Mouse (Mus musculus) retina, postnatal 7 days (tissue): Measurements from ENCODE around the gene Efcab1.
"Not testable (repeated sequence)": the region's sequence is repeated elsewhere in the genome, so short reads cannot be mapped to it uniquely, and the experiment has no call there.

Experiments
- DNase-seq: peaks from one replicate; pipeline ENCODE4 v3.0.0-alpha.2; 2012; ENCODE audit warnings: low read depth, low spot score

The Efcab1 gene

DNA sequence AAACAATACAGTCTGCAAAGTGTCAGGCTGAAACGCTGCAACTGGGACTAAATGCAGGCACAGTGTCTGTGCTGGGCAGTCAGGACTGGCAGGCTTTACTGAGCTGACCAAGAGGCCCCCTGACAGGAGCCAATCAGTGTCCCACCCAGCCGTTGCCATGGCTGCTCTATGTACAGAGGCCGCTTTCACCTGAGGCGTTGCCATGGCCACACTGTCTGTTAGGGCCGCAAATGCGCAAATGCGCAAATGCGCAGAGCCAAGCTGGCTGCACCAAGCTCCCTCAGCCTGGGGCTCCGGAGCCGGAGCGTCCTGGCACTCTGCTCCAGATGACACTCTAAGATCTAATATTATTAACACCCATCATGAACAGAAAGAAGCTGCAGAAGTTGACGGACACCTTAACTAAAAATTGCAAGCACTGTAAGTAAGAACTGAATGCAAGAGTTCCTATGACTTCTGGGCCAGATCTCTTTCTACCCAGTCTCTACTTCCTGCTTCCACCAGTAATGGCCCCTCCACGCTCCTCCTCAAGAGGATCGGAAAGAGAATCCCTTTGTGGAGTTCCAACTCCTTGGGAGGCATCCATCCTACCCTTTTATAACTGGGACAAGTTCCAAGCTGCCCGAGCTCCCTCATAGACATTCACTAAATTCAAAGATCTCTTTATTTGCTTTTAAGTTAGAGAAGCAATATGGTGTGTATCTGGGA is at the start of gene Efcab1:
TSS of gene Efcab1 (plus strand) at position 214 of the 708 bp plus-strand sequence.
- peak; percentile 20 for DNase-seq

DNA sequence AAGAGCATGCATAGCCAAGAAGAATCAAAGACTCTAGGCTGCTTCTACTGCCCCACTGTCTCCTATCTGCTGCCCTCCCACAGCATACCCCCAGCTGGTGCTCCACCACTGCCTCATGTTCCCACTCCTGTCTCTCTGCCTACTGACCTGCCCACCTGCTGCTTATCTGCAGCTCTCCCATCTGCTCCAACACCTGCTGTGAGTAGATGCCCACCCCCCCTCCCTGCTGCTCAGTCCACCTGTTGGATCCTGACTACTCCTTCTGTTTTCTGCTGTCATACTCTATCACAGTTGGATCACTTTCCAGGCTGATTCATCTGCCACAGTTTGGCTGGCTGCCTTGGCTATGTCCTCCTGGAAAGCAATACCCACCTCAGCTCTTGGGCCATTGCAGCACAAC is 47.0 kb upstream of the Efcab1 start:
- DNase-seq = no peak

DNA sequence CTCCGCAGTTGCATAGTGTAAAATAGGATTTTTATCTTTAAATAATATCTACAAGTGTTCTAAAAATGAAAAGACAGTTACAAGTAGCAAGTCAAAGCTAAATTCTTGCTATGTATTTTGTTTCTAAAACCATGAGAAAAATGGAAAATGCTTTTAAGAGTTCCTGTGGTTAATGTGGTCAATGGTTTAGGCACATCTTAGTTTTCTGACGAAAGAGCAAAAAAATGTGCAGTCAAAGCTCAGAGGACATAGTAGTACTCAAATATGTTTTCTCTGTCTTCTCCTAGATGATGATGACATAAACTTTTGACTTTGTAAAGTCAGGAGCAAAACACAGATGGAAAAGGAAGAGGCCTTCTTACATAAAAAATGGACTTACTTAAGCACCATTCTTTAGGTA is 21.5 kb upstream of the Efcab1 start:
- no peak for DNase-seq

DNA sequence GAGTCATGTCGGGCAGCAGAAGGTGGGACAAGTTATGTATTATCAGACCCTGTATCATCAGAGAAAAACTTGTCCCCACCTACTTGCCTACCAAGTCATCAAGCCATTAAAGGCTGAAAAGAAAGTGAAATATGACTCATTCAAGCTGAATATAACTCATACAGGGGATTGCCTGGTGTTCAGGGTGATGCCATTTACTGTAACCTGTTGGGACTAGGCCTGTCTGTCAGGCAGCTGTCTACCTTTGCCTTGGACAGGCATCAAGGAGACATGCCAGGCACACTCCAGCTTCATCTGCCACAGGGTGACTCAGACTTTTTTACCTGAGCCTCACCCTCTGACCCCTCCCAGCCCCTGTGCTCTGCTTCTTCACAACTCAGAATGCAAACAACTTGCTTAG is 21.0 kb upstream of the Efcab1 start:
- no peak for DNase-seq

DNA sequence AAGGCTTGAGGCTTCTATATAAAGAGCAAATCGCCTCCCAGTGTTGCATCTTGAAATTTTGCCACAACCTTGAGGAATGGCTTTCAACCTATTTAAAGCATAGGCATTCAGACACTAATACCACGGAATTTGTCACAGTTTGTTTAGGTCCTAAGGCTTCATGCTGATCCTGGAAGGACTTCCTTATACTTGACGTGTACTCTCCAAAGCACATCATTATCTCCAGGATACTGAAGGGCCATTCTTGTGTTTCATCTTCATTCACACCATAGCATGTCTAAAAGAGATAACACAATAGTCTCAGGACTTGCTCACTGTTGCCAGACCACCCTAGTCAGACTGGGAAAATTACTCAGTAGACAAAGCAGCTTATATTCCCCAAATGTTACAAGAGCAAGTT is 13.9 kb upstream of the Efcab1 start:
- no peak for DNase-seq

DNA sequence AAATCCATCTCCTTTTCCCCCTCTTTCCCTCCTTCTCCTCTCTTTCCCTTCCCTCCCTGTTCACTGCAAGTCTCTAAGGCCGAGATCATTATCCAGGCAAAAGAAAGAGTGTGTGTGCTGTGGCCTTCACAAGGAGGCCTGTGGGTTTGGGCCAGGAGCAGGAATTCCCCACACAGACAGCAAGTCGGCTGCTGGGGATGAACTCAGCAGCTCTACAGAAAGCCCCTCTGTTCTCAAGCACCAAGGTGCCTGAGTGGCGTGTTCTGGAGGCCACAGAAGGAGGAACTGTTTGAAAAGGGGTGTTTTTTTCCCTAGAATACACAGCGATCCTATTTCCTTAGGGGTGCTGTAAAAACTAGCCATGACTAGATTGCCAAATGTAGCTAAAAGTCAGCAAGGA is 12.5 kb upstream of the Efcab1 start:
- no peak for DNase-seq

DNA sequence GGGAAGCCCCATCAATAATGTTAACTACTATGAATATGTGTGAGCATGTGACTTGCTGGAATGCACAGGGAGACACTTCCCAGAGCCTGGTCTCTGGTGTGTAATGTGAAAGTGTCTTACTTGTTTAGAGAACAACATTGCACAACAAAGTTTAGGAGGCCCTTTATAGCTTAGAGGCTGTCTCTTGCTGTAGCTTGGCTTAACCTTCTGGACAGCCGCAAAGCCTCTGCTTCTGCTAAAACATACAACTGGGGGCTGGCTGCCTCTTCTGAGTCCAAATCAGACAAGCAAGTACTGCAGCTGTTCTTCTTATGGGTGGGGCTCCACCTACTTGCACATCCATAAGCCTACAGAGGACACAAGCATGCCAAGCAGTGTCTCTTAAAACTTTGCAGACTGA is 11.7 kb upstream of the Efcab1 start:
- DNase-seq = no peak

DNA sequence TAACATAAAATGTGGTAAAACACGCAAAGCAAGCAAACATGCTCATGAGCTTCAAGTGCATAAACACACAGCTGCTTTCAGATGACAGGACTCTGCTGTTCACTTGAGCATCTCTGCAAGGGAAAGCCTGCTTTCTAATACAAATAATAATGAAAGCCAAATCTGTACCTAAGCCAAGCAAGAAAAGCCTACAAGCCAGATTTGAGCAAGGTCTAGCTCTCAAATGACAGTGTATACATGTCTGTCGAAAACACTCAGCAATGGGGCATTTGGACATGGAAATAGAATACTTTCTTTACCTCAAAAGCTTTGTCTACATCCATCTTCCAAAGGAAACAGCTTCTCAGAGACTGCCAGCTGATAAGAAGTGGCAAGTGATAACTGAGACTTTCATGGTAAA is 10.9 kb upstream of the Efcab1 start:
- no peak for DNase-seq

DNA sequence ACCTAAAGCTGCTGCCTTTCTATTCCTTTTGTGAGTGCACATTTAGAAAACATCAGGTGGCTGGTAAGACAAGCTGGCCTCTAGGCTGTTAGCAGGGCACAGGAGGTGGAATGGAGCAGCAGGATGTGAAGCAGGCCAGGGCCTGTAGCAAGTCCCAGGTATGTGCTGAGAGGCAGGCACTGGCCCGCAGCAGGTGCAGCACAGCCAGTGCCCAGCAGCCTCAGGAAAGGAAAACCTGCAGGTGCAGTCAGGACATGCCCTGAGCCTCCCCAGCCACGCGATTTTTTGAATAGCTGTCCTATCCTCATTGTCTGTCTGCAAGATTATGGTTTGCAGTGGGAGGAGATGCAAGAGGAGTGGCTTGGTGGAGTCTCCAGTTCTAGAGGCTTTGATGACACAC is 24.3 kb downstream of the Efcab1 start:
- DNase-seq = not testable (repeated sequence)

DNA sequence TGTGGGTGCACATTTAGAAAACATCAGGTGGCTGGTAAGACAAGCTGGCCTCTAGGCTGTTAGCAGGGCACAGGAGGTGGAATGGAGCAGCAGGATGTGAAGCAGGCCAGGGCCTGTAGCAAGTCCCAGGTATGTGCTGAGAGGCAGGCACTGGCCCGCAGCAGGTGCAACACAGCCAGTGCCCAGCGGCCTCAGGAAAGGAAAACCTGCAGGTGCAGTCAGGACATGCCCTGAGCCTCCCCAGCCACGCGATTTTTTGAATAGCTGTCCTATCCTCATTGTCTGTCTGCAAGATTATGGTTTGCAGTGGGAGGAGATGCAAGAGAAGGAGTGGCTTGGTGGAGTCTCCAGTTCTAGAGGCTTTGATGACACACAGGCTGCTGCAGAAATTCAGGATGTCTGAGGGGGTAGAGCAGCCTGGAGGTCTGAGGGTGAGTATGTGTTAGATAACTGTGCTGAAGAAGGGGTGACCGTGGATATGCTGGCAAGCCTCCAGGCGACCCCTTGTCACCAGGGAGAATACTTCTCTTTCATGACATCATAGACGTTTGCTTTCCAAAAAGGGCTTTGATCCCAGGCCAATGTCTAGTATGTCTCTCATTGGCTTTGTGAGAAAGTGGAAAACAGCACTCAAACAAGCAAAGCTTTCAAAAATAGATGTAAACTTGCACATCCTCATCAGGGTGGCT is 30.2 kb downstream of the Efcab1 start:
- not testable (repeated sequence) for DNase-seq

DNA sequence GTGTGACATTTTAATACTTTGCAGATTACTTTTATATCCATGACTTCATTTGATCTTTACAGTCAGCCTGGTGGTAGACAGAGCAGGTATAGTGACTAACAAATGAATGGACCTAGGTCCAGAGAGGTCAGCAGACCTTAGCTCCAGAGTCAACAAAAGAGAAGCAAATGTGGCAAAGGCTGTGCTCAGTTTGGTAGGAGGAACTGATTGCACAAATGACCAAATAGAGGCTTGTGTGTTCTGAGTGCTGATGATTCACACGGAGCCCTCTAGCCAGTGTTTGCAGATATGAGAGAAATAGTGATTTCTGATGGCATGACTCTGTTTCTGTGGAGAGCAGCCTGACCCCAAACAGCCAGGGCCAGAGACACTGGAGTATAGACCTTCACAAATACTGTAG is 33.1 kb downstream of the Efcab1 start:
- DNase-seq = no peak

DNA sequence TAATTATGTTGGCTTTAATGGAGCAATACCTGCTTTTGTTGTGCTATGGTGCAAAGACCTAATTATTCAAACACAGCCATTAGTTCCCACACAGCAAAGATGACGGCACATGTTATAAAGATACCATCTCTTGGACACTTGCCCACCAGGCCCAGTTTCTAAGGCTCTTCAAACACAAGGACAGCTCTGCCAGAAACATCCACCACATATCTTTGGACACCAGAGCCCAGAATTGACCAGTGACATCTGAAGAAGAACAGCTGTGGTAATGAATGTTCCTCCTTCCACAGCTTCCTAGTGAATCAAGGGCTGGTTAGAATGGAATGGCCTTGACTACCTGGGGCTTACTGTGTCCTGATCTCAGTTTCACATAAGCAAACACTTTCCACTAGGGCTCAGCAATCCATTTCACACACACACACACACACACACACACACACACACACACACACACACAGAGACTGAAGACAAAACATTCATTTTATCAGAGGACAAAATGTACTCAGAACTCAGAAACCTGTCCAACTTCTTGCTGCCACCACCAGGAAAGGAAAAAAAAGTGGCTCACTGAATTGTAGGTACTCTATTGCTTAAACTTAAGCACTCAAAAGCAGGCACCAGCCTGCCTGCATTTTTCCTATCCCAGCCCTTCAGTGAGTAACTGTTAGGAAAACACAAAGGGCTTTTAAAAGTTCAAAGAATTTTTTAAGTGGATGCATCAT is 33.7 kb downstream of the Efcab1 start:
- no peak for DNase-seq

DNA sequence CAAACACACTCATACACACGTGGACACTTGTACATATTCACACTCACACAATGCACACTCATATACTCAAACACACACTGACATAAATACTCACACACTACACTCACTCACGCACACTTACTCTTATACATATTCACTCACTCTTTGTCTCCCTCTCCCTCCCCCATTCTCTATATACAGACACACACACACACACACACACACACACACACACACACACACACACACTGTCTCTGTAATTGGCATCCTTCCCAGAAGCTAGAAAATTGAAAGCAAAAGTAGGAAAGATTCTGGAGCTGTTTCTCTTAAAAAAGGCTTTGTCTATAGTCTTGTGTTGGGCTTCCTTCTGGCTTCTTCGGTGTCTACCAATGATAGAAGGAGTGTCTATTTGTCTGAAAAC is 34.5 kb downstream of the Efcab1 start:
- DNase-seq = no peak

DNA sequence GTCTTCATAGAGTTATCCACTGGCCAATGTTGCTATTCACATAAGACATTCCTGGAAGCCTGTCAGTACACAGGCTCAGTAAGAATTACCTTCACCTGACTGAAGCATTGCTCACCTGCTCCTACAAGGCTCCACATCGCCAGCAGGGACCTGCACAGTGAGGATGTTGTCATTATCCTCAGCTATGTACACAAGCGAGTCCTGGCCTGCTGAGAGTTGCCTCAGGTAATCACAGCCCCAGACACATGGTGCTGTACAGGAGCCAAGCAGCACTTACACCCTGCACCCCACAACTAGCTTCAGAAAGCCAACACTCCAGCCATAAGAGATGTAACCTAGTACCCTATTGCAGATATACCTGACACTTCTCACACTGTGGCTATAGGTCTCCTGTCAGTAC is 37.1 kb downstream of the Efcab1 start:
- no peak for DNase-seq

DNA sequence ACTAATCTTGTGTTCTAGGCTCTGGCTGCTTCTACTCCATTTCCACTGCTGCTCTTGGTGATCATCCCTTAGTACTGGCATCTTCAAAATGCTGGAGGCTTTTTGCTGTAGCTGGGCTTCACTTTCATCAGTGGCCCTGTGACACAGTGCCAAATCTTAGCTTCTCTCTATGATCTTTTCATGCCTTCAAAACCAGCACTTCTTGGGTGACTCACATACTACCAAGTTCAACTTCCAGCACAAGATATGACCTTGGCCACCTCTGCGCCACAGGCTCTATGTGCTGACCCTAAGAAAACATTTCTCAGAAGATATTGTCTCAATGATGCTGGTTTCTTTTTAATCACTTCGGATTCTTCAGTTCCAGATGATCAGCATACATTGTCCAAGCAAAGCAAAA is 41.2 kb downstream of the Efcab1 start:
- not testable (repeated sequence) for DNase-seq

DNA sequence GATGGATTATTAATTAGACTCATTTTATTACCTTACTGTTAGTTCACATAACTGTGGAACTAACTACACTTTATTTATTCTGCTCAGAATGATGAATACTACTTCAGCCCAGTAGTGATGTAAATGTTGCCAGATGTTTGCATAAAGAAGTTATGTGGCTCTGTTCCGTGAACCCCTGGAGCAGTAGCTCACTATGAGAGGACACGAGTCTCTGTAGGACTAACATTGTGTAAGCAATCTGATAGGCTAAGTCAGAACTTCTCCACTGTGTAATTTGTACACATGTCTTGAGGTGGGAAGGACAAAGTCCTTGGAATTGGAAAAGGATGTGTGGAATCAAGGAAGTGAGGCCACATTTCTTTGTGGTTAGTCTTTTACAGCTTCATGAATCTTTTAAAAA is 45.5 kb downstream of the Efcab1 start:
- no peak for DNase-seq

DNA sequence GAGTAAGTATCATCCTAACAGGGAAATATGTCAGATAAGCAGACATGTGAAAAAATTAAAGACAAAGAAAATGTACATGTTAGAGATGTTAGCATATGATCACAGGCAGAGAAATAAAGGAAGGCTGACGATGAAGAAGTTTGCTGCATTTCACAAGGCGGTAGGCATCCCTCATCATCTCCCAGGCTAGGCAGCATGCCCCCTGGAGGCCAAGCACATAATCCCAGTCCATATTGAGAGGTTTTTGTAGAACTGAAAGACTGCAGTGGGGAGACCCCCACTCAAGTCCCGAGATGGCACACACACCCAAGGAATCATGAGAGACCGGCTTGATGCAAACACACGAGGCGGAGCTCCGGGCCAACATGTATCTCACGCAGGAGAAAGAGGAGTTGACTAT is 53.3 kb downstream of the Efcab1 start:
- DNase-seq = no peak

DNA sequence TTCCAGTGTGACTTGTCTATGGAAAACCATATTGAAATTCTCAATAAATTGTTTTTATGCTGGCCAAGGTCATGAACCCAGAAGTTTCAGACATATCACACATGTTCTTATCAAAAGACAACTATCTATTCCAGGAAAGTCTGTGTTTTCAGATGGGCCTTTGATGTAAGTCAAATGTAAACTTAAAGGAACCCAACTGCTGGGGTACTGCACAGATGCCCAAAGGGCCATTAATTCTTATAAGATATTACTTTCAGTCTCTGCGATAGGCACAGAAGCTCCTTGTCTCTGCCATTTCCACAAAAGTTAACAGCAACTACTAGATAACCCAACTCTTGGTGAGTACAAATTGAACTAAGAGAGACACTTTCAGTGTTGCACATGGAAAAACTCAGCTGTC is 67.3 kb downstream of the Efcab1 start:
- no peak for DNase-seq

DNA sequence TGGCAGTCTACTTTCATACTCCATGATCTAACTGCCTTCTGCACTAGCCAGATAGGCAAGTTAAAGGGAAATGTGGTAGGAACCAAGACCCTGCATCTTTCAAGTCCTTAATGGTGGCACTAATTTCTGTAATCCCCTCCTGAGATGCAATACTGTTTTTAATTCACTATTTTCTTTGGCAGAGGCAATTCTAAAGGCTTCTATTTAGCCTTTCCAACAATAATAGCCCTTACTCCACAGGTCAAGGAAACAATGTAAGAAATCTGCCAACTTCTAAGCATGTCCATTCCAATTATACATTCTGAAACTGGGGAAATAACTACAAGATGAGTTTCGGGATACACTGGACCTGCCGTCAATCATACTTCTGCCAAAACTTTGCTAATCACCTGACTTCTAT is 72.8 kb downstream of the Efcab1 start:
- no peak for DNase-seq

DNA sequence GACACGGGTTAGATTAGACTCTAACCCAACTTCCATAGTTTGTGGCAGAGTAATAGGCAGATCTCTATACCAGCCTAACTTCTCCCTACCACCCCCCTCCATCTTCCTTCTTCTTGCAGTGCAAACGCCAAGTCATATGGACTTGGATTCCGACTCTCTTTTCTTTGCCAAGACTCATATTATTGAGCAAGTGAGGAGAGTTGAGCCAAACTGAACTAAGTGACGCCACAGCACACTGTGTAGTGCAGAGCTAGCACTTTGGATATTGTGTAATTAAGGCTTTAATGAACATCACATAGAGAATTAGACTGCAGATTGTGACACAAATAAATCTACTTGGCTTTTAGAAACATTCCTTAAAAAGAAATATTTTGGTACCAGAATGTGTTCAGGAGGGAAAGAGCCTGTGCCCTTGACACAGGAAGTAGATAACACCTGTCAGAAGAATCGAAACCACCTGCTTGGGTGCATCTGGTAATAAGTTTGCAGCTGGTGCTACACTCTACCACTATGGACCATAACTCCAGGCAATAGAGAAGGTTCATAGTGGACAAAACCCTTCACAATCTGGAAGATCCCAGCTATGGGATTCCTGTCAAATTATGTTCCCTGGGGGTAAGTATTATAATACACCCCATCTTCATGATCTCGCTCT is 83.3 kb downstream of the Efcab1 start:
- DNase-seq = no peak

DNA sequence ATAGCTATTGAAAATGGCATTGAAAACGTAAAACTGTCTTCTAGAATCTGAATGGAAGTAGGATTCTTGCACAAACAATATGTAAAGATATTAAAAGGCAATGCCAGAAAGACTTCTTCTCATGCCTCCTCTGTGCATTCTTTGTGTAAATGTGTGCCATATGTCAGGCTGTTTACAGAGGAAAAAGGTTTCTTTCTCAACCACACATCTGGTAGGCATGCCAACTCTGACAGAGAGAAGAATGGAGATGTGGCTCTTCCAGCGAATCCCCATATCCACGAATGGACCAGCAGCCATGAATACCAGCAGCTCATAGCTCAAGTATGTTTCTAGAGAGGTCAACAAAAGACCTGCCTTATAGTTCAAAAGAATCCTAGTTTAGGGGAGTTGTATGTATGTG is 84.6 kb downstream of the Efcab1 start:
- no peak for DNase-seq

DNA sequence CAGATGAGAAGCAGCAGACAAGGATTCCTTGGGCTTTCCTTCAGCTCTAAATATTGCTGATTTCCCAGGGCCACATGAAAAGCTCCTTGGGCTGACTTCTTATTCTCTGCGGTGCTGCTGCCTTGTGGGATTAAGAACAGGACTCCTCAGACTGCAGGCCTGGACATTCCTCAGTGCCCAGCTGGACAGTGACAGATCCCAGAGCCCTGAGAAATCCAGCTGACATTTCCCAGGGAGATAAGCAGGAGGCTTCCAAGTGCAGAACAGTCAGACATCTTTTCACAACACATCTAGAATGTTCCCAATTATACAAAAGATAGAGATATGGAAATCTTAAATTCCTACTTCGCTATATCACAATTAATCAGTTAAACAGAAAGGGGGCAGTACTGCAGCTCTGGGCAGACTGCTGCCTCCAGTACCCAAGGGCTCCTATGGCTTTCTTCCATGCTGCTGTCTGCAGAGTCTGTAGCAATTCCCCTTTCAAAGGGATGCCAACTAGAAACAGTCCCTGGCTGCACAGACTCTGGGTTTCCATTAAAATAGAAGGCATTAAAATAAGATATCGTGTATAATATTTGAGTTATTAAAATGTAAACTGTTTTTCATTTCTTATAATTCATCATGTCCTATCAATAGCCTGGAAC is 86.2 kb downstream of the Efcab1 start:
- no peak for DNase-seq
